Mouse (Mus musculus): ENCODE measurements around the gene Fndc4. TPM values are rescaled to one million over a fixed set of nuclear protein-coding genes. Genes with fewer than 3 reads are reported as not detected.
A peak's percentile ranks its signal among the peaks of the same experiment; 100 is the strongest.

Fndc4 gene
- polyA plus RNA-seq, 3 experiments from 2014 or later: not detected

DNA sequence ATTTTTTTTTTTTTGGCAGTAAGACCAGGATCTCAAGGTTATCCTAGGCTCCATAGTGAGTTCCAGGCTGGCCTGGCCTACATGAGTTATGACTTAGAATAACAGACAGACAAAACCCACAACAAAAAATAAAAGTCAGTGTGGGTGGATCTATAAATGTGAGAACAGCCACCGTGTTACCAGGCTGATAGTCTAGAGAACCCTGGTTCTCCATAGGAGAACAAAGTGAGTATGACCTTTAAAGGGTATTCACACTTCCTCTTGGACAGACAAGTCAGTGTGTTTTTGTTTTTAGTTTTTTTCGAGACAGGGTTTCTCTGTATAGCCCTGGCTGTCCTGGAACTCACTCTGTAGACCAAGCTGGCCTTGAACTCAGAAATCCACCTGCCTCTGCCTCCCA, 39.9 kb downstream of the Fndc4 start:
- ATAC-seq: peak; percentile 67

DNA sequence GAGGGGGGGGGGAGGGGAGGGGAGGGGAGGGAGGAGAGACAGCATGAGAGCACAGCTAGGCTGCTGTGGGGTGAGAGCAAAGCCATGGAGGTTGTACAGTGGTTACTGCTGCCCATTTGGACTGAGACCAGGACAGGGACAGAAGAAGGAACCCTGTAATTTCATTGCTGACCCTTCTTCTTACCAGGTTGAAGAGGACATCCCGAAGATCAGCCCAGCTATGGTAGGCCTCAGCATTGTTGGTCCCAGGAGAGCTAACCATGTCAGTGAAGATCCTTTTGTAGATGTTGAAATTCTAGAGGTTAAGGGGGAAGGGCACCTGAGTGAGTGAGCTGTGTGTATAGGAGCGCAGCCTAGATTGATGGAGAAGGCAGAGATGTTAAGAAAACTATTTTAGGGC, 40.5 kb downstream of the Fndc4 start:
- ATAC-seq: no peak

DNA sequence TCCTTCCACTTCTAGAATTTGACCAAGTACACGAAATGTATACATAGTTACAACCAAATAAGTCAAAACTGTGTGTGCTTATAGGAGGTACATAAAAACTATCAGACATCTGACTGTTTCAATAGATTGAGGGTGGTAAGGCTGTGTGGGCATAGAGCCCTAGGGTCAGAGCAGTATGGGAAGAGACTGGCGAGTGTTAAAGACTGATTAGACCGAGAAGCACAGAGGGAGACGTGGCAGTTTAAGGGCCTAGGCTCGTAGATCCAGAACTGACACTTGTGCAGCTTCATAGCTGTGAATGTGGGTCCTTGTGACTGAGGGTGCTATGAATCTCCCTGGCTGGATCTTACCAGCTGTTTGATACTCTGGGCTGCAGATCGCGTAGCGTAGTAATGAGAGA, 41.0 kb downstream of the Fndc4 start:
- ATAC-seq: no peak

GRCm38 (mm10) chr5:31254452-31254851, 41.4 kb downstream of the Fndc4 start:
- ATAC-seq: no peak

DNA sequence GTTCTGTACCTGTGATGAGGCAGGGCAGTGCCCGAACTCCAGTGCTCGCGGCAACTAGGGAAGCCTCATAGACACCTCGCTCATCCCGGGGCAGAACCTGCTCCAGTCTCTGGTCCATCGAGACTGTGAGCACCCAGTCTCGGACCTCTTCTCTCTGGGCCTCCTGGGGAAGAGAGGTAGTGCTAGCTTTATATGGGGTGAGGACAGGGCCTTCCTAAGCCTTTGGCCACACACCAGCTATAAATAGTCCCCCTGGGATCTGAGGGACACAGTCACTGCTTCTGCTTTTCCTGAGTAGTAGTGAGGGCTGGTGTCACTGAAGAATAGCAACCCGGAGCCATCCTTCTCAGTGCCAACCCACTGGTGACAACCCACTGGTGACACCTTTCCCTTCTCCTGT, 42.1 kb downstream of the Fndc4 start:
- ATAC-seq: no peak

DNA sequence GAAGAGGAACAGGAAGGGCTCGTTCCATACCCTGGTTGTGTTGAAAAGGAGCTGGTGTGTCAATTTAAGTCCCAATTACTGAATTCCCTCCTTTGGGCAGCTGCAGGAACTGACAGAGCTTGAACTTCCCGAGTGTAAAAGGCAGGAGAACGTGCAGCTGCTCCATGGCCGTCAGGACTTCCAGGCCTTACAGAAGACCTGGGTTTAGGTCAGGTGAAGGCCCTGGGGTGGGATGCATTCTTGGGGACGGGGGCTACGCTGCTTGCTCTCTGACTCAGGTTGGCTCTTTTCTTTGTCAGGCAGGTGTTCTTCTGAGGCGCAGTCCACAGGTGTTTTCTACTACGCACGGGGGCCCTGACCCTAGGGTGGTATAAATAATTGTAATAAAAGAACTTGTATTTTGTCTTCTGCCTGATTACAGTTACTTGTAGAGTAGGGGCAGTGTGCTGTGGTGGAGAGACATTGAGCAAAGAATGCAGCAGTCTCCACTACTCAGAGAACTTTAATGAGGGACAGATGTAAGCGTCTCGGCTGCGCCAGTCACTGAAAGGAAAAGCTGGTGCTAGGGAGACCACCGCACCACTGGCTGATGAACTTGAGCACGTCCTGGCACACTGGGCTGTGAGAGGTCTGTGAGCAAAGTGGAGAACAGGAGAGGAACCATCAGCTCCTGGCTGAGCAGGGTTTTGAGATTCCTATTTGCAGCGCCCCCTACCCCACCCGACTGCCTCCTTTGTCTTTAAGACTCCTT, 42.9 kb downstream of the Fndc4 start:
- ATAC-seq: no peak

- ATAC-seq: no peak
Measured at GRCm38 (mm10) chr5:31252151-31252550, 43.7 kb downstream of the Fndc4 start.

DNA sequence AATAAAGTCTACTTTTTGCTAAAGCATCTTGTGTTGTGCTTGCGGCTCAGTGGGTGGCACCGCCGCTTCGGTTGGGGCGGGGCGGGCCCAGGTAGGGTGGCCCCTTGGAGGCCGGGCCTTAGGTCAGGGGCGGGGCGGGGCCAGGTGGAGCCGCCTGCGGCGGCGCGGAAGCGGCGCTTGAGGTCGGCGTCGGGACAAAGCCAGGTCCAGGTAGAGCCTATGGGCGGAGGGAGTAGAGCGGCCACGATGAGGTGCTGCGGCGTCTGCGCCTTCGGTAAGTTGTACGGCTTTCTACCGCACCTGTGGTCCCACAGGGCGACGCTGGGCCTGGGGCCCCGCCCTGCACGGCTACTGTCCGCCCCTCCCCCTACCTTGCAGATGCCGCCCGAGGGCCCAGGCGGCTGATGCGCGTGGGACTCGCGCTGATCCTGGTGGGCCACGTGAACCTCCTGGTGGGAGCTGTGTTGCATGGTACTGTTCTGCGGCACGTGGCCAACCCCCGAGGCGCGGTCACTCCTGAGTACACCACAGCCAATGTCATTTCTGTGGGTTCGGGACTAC, 44.3 kb downstream of the Fndc4 start, which contains the start of gene Krtcap3:
Krtcap3 (plus strand) TSS at position 151 of the 561 bp plus-strand sequence.
- peak; percentile 47 for ATAC-seq

DNA sequence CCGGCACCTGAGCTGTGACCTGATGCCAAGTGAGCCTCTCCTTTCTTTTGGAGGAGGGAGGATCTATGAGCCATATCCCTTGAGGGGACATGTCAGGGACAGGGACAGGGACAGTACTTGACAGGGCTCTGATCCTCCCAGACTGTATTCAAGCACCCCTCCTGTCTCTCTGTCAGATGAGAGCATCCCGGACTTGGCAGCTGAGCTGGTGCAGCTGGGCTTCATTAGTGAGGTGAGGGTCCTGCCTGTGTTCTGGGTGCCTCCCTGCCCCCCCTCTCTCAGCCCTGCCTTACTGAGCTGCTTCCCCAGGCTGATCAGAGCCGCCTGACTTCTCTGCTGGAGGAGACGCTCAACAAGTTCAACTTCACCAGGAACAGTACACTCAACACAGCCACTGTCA, 45.2 kb downstream of the Fndc4 start:
- no peak for ATAC-seq

Other genes starting within 250 kb of the Fndc4 start
- gene Atraid, start 247.8 kb downstream of the Fndc4 start, polyA plus RNA-seq (2017; shearing (Covaris generic)): 10 to 100 TPM; 61.6 to 98.6 (median 81.7) TPM
- gene Slc5a6, start 247.2 kb downstream of the Fndc4 start, polyA plus RNA-seq (2017; shearing (Covaris generic)): 1 to 10 TPM; 4.9 to 7.0 (median 4.9) TPM
- gene Cad, start 241.3 kb downstream of the Fndc4 start, polyA plus RNA-seq (2017; shearing (Covaris generic)): 10 to 100 TPM in 1 of 3 experiments, 1 to 10 TPM in 2; 5.4 to 11.8 (median 7.8) TPM
- not detected for gene Dnajc5g, start 189.8 kb downstream of the Fndc4 start, polyA plus RNA-seq (2017; shearing (Covaris generic))
- under 1 TPM in 2 of 3 experiments, not detected in 1; 0.45 to 0.57 TPM for gene Slc30a3, start 187.8 kb downstream of the Fndc4 start, polyA plus RNA-seq (2017; shearing (Covaris generic))
- not detected for gene Trim54, start 179.4 kb downstream of the Fndc4 start, polyA plus RNA-seq (2017; shearing (Covaris generic))
- gene Ucn, start 157.3 kb downstream of the Fndc4 start, polyA plus RNA-seq (2017; shearing (Covaris generic)): not detected
- gene Mpv17, start 141.8 kb downstream of the Fndc4 start, polyA plus RNA-seq (2017; shearing (Covaris generic)): 10 to 100 TPM; 40.8 to 67.2 (median 64.2) TPM
- gene Gm29609, start 116.2 kb downstream of the Fndc4 start, polyA plus RNA-seq (2017; shearing (Covaris generic)): 1 to 10 TPM in 1 of 3 experiments, under 1 TPM in 2; 0.19 to 3.2 (median 0.29) TPM
- gene Gtf3c2, start 115.9 kb downstream of the Fndc4 start, polyA plus RNA-seq (2017; shearing (Covaris generic)): 100 to 1,000 TPM in 1 of 3 experiments, 10 to 100 TPM in 2; 61.8 to 103 (median 81.3) TPM
- gene Snx17, start 102.9 kb downstream of the Fndc4 start, polyA plus RNA-seq (2017; shearing (Covaris generic)): 100 to 1,000 TPM in 2 of 3 experiments, 10 to 100 TPM in 1; 96.4 to 122 (median 119) TPM
- gene Eif2b4, start 102.7 kb downstream of the Fndc4 start, polyA plus RNA-seq (2017; shearing (Covaris generic)): 10 to 100 TPM; 38.7 to 45.8 (median 44.4) TPM
- gene Zfp513, start 93.8 kb downstream of the Fndc4 start, polyA plus RNA-seq (2017; shearing (Covaris generic)): 1 to 10 TPM; 3.5 to 6.1 (median 5.4) TPM
- 10 to 100 TPM; 38.5 to 63.1 (median 49.7) TPM for gene Ppm1g, start 75.4 kb downstream of the Fndc4 start, polyA plus RNA-seq (2017; shearing (Covaris generic))
- 100 to 1,000 TPM in 1 of 3 experiments, 10 to 100 TPM in 2; 84.6 to 104 (median 84.9) TPM for gene Nrbp1, start 55.2 kb downstream of the Fndc4 start, polyA plus RNA-seq (2017; shearing (Covaris generic))
- not detected for gene Gm9970, start 54.8 kb downstream of the Fndc4 start, polyA plus RNA-seq (2017; shearing (Covaris generic))
- gene Krtcap3, start 44.4 kb downstream of the Fndc4 start, polyA plus RNA-seq (2017; shearing (Covaris generic)): 10 to 100 TPM; 25.8 to 27.7 (median 26.9) TPM
- 1 to 10 TPM; 3.3 to 4.4 (median 4.3) TPM for gene Ift172, start 5.0 kb downstream of the Fndc4 start, polyA plus RNA-seq (2017; shearing (Covaris generic))
- gene Gckr, start 1.4 kb upstream of the Fndc4 start, polyA plus RNA-seq (2017; shearing (Covaris generic)): under 1 TPM in 2 of 3 experiments, not detected in 1; 0.15 to 0.48 TPM
- gene Zfp512, start 156.4 kb upstream of the Fndc4 start, polyA plus RNA-seq (2017; shearing (Covaris generic)): 10 to 100 TPM; 24.3 to 48.9 (median 45.0) TPM
- under 1 TPM in 1 of 3 experiments, not detected in 2; 0.28 TPM for gene 4930548H24Rik, start 189.7 kb upstream of the Fndc4 start, polyA plus RNA-seq (2017; shearing (Covaris generic))
- 10 to 100 TPM; 47.7 to 62.6 (median 49.7) TPM for gene Gpn1, start 198.7 kb upstream of the Fndc4 start, polyA plus RNA-seq (2017; shearing (Covaris generic))
- gene Slc4a1ap, start 230.9 kb upstream of the Fndc4 start, polyA plus RNA-seq (2017; shearing (Covaris generic)): 10 to 100 TPM; 27.4 to 28.4 (median 28.0) TPM
- 10 to 100 TPM; 17.1 to 23.1 (median 18.4) TPM for gene Supt7l, start 231.7 kb upstream of the Fndc4 start, polyA plus RNA-seq (2017; shearing (Covaris generic))